Mouse (Mus musculus): Measurements from ENCODE around the gene Ucp2.

GRCm38 (mm10) chr7:100495042-100495441 is 1.9 kb downstream of the Ucp2 start:
- TF ChIP-seq GATA1 (IDR thresholded peaks at IDR 0.05; ENCODE audit: low read length) (no peak), TAL1 (IDR thresholded peaks at IDR 0.05; ENCODE audit: low read length) (no peak)

Measured in erythroblast, embryonic 14.5 days (primary cell).